Mouse (Mus musculus): Measurements from ENCODE around the gene Gm7879. TPM values are rescaled to one million over a fixed set of nuclear protein-coding genes. Genes with fewer than 3 reads are reported as not detected.

Gm7879 gene
- polyA plus RNA-seq, 1 experiment from 2014 or later: 0.71 TPM

GRCm38 (mm10) chr5:43959884-43960440, 47.0 kb downstream of the Gm7879 start:
- no peak overlapping the region for H3K4me3 ChIP-seq (ENCODE audit: low read depth, low read length)
- no peaks in the 10 kb centered on the region for H3K9me3 ChIP-seq (ENCODE audit: control insufficient read depth, low read length)
- H3K4me2 ChIP-seq (ENCODE audit: low read depth, severe bottlenecking): no peak overlapping the region
- no peaks in the 10 kb centered on the region for H3K36me3 ChIP-seq (ENCODE audit: control insufficient read depth, insufficient read depth, low read length)
- H3K4me1 ChIP-seq (ENCODE audit: control insufficient read depth, insufficient read depth, low read length): no peaks in the 10 kb centered on the region
- H3K27ac ChIP-seq (replicated peaks; ENCODE audit: low read depth, low read length): no peak overlapping the region
- WGBS: 84% methylated on average over 3 of the region's 3 CpGs
- no peaks in the 10 kb centered on the region for H3K27me3 ChIP-seq (ENCODE audit: control insufficient read depth, insufficient read depth, low read length)
- no peak for ATAC-seq (ENCODE audit: insufficient number of reproducible peaks, low FRiP score, low TSS enrichment, low read depth)
- H3K9ac ChIP-seq (ENCODE audit: low read length): no peak overlapping the region
- DNase-seq (ENCODE audit: low spot score): no peak

DNA sequence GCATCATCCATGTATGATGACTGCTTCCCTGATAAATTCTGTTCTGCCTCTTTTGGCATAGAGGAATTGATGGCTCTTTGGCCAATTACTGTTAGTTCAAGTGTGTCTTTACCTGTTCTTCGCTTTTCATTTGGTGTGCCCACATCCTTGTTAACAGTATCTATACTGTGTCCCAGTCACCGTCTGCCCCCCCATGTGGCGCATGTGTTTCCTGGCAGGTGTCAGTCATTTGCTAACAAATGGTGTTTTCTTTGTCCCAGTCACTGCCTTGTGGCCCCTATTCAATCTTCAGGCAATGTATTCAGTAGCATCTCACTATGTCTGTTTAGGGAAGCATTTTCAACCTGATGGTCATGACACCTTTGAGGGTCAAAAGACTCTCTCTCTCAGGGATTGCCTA, 48.1 kb downstream of the Gm7879 start:
- Histone ChIP-seq H3K9ac (ENCODE audit: low read length) (no peak overlapping the region), H3K4me2 (ENCODE audit: low read depth, severe bottlenecking) (no peak overlapping the region), H3K27me3 (ENCODE audit: control insufficient read depth, insufficient read depth, low read length) (no peaks in the 10 kb centered on the region), H3K9me3 (ENCODE audit: control insufficient read depth, low read length) (no peaks in the 10 kb centered on the region), H3K27ac (replicated peaks; ENCODE audit: low read depth, low read length) (no peak overlapping the region), H3K36me3 (ENCODE audit: control insufficient read depth, insufficient read depth, low read length) (no peaks in the 10 kb centered on the region), H3K4me1 (ENCODE audit: control insufficient read depth, insufficient read depth, low read length) (no peaks in the 10 kb centered on the region), H3K4me3 (ENCODE audit: low read depth, low read length) (no peak overlapping the region)
- ATAC-seq (ENCODE audit: insufficient number of reproducible peaks, low FRiP score, low TSS enrichment, low read depth) (no peak), DNase-seq (ENCODE audit: low spot score) (no peak)
- WGBS: 92% methylated on average over 3 of the region's 3 CpGs

Other genes starting within 250 kb of the Gm7879 start
- gene Bst1, start 94.3 kb upstream of the Gm7879 start, polyA plus RNA-seq (2014; fragmentation: Nextera tagmentation; extraction: Ambion mirVana): not detected in 2 replicates
- 61.6 and 63.0 TPM in 2 replicates for gene Fbxl5, start 91.5 kb upstream of the Gm7879 start, polyA plus RNA-seq (2014; fragmentation: Nextera tagmentation; extraction: Ambion mirVana)
- gene Cd38, start 44.6 kb upstream of the Gm7879 start, polyA plus RNA-seq (2014; fragmentation: Nextera tagmentation; extraction: Ambion mirVana): 13.6 and 13.8 TPM in 2 replicates
- gene Fgfbp1, start 68.6 kb downstream of the Gm7879 start, polyA plus RNA-seq (2014; fragmentation: Nextera tagmentation; extraction: Ambion mirVana): 1.5 and 1.6 TPM in 2 replicates
- gene Prom1, start 188.9 kb downstream of the Gm7879 start, polyA plus RNA-seq (2014; fragmentation: Nextera tagmentation; extraction: Ambion mirVana): 123 and 124 TPM in 2 replicates

Data from limb, embryonic 11.5 days (tissue).